In the genomic region with DNA sequence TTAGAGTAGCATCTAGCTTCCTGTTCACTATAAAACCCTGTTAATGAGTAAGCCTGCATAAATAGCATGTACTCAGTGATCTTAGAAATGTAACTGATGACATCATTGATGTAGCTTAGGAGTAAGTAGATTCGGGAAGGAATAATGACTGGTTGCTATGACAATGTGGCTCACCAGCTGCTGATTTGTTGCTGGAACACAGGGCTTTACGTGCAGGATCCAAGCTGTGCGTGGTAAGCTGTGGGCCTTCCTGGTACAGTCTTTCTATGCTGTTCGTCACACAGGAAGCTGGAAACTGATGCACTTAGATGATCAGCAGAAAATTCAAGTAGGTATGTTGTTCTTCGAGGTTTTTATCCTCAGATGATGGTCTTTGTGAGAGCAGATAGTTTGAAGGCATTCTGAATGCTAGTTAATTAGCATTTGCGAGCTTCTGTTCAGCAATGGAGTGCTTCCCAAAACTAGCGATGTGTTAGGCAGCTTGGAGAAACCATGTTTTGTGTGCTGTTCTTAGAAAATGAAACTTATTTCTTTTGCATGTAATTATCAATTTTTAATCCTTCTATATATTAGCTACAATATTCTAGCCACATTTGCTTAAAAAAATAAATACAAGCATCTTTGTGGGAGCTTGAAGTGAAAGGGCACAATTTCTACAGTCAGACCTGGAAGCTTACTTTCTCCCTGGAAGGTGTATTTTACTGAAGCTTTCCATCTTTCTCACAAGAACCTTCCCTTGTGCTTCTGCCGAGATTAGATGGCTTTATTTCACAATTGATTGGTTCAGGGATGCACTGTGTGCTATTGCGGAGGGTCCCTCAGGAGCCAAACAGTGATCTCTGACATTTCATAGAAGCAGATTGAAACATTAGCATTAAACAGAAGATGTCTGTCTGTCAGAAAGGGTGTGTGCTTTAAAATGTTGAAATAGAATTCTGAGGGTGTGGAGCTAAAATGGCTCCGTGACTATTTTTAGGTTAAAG, we compare ENCODE assay signal across 9 mouse cellular contexts. TPM values are rescaled to one million over a fixed set of nuclear protein-coding genes. Genes with fewer than 3 reads are reported as not detected.
DNase-seq lines count a peak whose midpoint lies in the region; ATAC-seq and TF ChIP-seq lines count a peak whose summit lies in the region.
"Had no signal": no experiment of that assay in that cellular context is flagged by ENCODE, and none has a peak within 500 bp of the region (broad histone marks: within the 10 kb centered on the region; RNA-seq: fewer than 3 reads in every experiment).

No protein-coding gene starts in this region.

- WGBS in kidney, embryonic 14.5 days, result 74% methylated on average over 10 of the region's 10 CpGs
- 19% methylated on average over 10 of the region's 10 CpGs for WGBS in forebrain, embryonic 14.5 days

- H3K36me3 ChIP-seq in kidney, embryonic 14.5 days (ENCODE audit: control insufficient read depth, insufficient read depth, low read length), result no peaks in the 10 kb centered on the region
- 0 out of 2 replicates have a peak, but pooled peaks cover 5% of the 10 kb centered on the region for H3K36me3 ChIP-seq in forebrain, embryonic 14.5 days (ENCODE audit: control insufficient read depth, insufficient read depth, low read length)

- no peak for TF ChIP-seq CTCF in layer of hippocampus, adult 2 months (conservative IDR thresholded peaks at IDR 0.05)

- no peak overlapping the region for H3K4me2 ChIP-seq in kidney, embryonic 14.5 days (replicated peaks; ENCODE audit: low read depth, low read length)
- H3K4me2 ChIP-seq in forebrain, embryonic 14.5 days (ENCODE audit: low read length), result peak overlapping the region; percentile 63

- H3K4me1 ChIP-seq in kidney, embryonic 14.5 days (ENCODE audit: control insufficient read depth, insufficient read depth, low read length), result no peaks in the 10 kb centered on the region
- peaks cover 16% of the 10 kb centered on the region for H3K4me1 ChIP-seq in forebrain, embryonic 14.5 days (ENCODE audit: control insufficient read depth, insufficient read depth, low read length)

- DNase-seq in kidney, postnatal 36 days, result no peak
- peak; percentile 98 for DNase-seq in forebrain, embryonic 14.5 days (ENCODE audit: low spot score)
- DNase-seq in layer of hippocampus, adult 2 months (ENCODE audit: low spot score in 2 of 2), result peak; percentile 69 to 87
- peak; percentile 86 for DNase-seq in naive thymus-derived CD4-positive, alpha-beta T cell, adult 2 months (ENCODE audit: low read depth)
- no peak for DNase-seq in urinary bladder, adult 18-20 months (ENCODE audit: low spot score in 2 of 2)
- DNase-seq in kidney, adult 8-10 months, result no peak
- no peak for DNase-seq in yolk sac, embryonic 10.5 days (ENCODE audit: low spot score)

- no peak overlapping the region for H3K27ac ChIP-seq in kidney, embryonic 14.5 days (ENCODE audit: low read depth, low read length)
- peak overlapping the region; percentile 83 for H3K27ac ChIP-seq in forebrain, embryonic 14.5 days (ENCODE audit: low read depth, low read length)
- H3K27ac ChIP-seq in layer of hippocampus, adult 2 months, result peak overlapping the region; percentile 96
- H3K27ac ChIP-seq: liver, embryonic 14.5 days had no signal

- H3K9ac ChIP-seq in kidney, embryonic 14.5 days (ENCODE audit: low read depth, low read length), result no peak overlapping the region
- peak overlapping the region; percentile 45 for H3K9ac ChIP-seq in forebrain, embryonic 14.5 days (ENCODE audit: low read length)
- H3K9ac ChIP-seq: liver, embryonic 14.5 days had no signal

- no peak overlapping the region for H3K4me3 ChIP-seq in kidney, embryonic 14.5 days (ENCODE audit: low read length)
- H3K4me3 ChIP-seq in forebrain, embryonic 14.5 days (ENCODE audit: low read depth, low read length), result peak overlapping the region; percentile 35
- H3K4me3 ChIP-seq in layer of hippocampus, adult 2 months, result peak overlapping the region; percentile 53

- no peaks in the 10 kb centered on the region for H3K27me3 ChIP-seq in kidney, embryonic 14.5 days (ENCODE audit: control insufficient read depth, insufficient read depth, low read length)
- no peaks in the 10 kb centered on the region for H3K27me3 ChIP-seq in forebrain, embryonic 14.5 days (replicated peaks; ENCODE audit: control insufficient read depth, insufficient read depth, low read length)

- ATAC-seq in kidney, embryonic 14.5 days (ENCODE audit: low FRiP score, low TSS enrichment), result 0 out of 2 replicates have a peak, but pooled peaks have one; percentile 52
- peak; percentile 97 for ATAC-seq in forebrain, embryonic 14.5 days

- 0 out of 2 replicates have a peak, but pooled peaks cover 2% of the 10 kb centered on the region for H3K9me3 ChIP-seq in kidney, embryonic 14.5 days (ENCODE audit: control insufficient read depth, low read length)
- H3K9me3 ChIP-seq in forebrain, embryonic 14.5 days (replicated peaks; ENCODE audit: control insufficient read depth, low read length), result no peaks in the 10 kb centered on the region

RNA-seq across cellular contexts. Expression of a gene that starts 9.6 kb away (rescaled TPM):
- polyA plus RNA-seq in kidney, embryonic 14.5 days (2014; fragmentation: Nextera tagmentation; extraction: Ambion mirVana), result 0.84 and 0.94 TPM in 2 replicates
- polyA plus RNA-seq in forebrain, embryonic 14.5 days (2014; fragmentation: Nextera tagmentation; extraction: Ambion mirVana), result 0.20 and 0.46 TPM in 2 replicates
- total RNA-seq in layer of hippocampus, adult 2 months (2021), result under 1 TPM; 0.31 to 0.37 TPM

RNA-seq across cellular contexts. Expression of a gene that starts 36.7 kb away (rescaled TPM):
- 0.06 and 0.16 TPM in 2 replicates for polyA plus RNA-seq in kidney, embryonic 14.5 days (2014; fragmentation: Nextera tagmentation; extraction: Ambion mirVana)
- polyA plus RNA-seq in forebrain, embryonic 14.5 days (2014; fragmentation: Nextera tagmentation; extraction: Ambion mirVana), result 0.18 and 0.19 TPM in 2 replicates
- total RNA-seq in layer of hippocampus, adult 2 months (2021), result 1 to 10 TPM; 1.0 TPM

Comparison
In these comparisons a context has a peak if more than half of its experiments do, and no peak if none do; other contexts are left out.
1. DNase-seq: peak in forebrain, embryonic 14.5 days (single experiment), layer of hippocampus, adult 2 months (2 of 2) and naive thymus-derived CD4-positive, alpha-beta T cell, adult 2 months (single experiment); none in kidney, postnatal 36 days (0 of 2), urinary bladder, adult 18-20 months (0 of 2), kidney, adult 8-10 months (0 of 2) and yolk sac, embryonic 10.5 days (single experiment).